Mouse (Mus musculus): ENCODE data around the gene Cyp2a5.
"Not testable (repeated sequence)": the region's sequence is repeated elsewhere in the genome, so short reads cannot be mapped to it uniquely, and the experiment has no call there.

Cyp2a5 gene

GRCm38 (mm10) chr7:26835059-26835458, at the start of gene Cyp2a5:
Gene Cyp2a5, plus strand, starts transcription at chr7:26835305.
- DNase-seq, result not testable (repeated sequence)

- DNase-seq, result not testable (repeated sequence)
These were observed 49.1 kb upstream of the Cyp2a5 start for GRCm38 (mm10) chr7:26786013-26786412.

GRCm38 (mm10) chr7:26789984-26790383, 45.1 kb upstream of the Cyp2a5 start:
- DNase-seq, result no peak

- no peak for DNase-seq
These were observed 35.0 kb upstream of the Cyp2a5 start for GRCm38 (mm10) chr7:26800104-26800503.

- no peak for DNase-seq
These were observed 34.1 kb upstream of the Cyp2a5 start for GRCm38 (mm10) chr7:26800996-26801395.

- no peak for DNase-seq
These were observed 26.5 kb upstream of the Cyp2a5 start, which contains the start of gene Cyp2g1 for GRCm38 (mm10) chr7:26808592-26808991. Gene Cyp2g1, plus strand, starts transcription at chr7:26808892.

- DNase-seq, result not testable (repeated sequence)
These were observed 3.4 kb upstream of the Cyp2a5 start for GRCm38 (mm10) chr7:26831556-26832292.

GRCm38 (mm10) chr7:26832668-26833067, 2.4 kb upstream of the Cyp2a5 start:
- not testable (repeated sequence) for DNase-seq

GRCm38 (mm10) chr7:26843400-26843799, 8.3 kb downstream of the Cyp2a5 start:
- not testable (repeated sequence) for DNase-seq

- DNase-seq, result not testable (repeated sequence)
These were observed 15.0 kb downstream of the Cyp2a5 start for GRCm38 (mm10) chr7:26850063-26850462.

GRCm38 (mm10) chr7:26878581-26878980, 43.5 kb downstream of the Cyp2a5 start:
- not testable (repeated sequence) for DNase-seq

- DNase-seq, result not testable (repeated sequence)
These were observed 45.5 kb downstream of the Cyp2a5 start for GRCm38 (mm10) chr7:26880600-26880999.

Measured in cerebellum, postnatal 10 days (tissue).